Mouse (Mus musculus) ES-E14 (cell line): ENCODE measurements around the gene Midn. TPM values are rescaled to one million over a fixed set of nuclear protein-coding genes. Genes with fewer than 3 reads are reported as not detected.

Experiments used
- DNase-seq: peaks from one replicate; pipeline ENCODE4 v3.0.0-alpha.2; 2013; ENCODE audit warnings: low read depth, low spot score
- H3K27ac ChIP-seq: 2 replicates; pipeline ENCODE4 v1.5.1; 2012; ENCODE audit warnings: low read depth, mild to moderate bottlenecking, low read length, moderate library complexity, mixed read lengths; ENCODE audit not compliant: poor library complexity, insufficient read depth, severe bottlenecking
- H3K36me3 ChIP-seq: 2 replicates; pipeline ENCODE4 v1.6.1; 2012; ENCODE audit warnings: mild to moderate bottlenecking, low read length, moderate library complexity, mixed read lengths; ENCODE audit not compliant: control insufficient read depth, poor library complexity, insufficient read depth, severe bottlenecking
- H3K4me1 ChIP-seq, 2 experiments: fragments of 150-350 bp in 1 of 2; sonication (generic) in 1 of 2; 2 replicates each; pipeline ENCODE4 v1.6.1; 2012; ENCODE audit warnings: low read length in 2 of 2, mild to moderate bottlenecking in 1 of 2, mixed read lengths in 1 of 2; ENCODE audit not compliant: control insufficient read depth in 2 of 2, insufficient read depth in 2 of 2, poor library complexity in 1 of 2
- H3K4me3 ChIP-seq, 2 experiments: fragments of 150-350 bp in 1 of 2; sonication (generic) in 1 of 2; 2 replicates each; pipeline ENCODE4 v1.5.1; 2012; ENCODE audit warnings: low read length in 2 of 2, low read depth in 1 of 2, mild to moderate bottlenecking in 1 of 2, mixed read lengths in 1 of 2; ENCODE audit not compliant: insufficient read depth in 1 of 2, poor library complexity in 1 of 2, severe bottlenecking in 1 of 2
- H3K9ac ChIP-seq: 2 replicates; pipeline ENCODE4 v1.6.1; 2012; ENCODE audit warnings: low read depth, mild to moderate bottlenecking, low read length, mixed read lengths; ENCODE audit not compliant: poor library complexity, insufficient read depth, severe bottlenecking
- H3K9me3 ChIP-seq: fragments of 150-350 bp; sonication (generic); 2 replicates; pipeline ENCODE4 v1.6.1; 2012; ENCODE audit warnings: low read depth, mild to moderate bottlenecking, low read length; ENCODE audit not compliant: control insufficient read depth, insufficient read depth
- CHD2 ChIP-seq: IDR thresholded peaks from 2 replicates; pipeline ENCODE4 v1.6.1; 2014; ENCODE audit warnings: mild to moderate bottlenecking, low read depth, low read length, inconsistent platforms
- HCFC1 ChIP-seq: IDR thresholded peaks from 2 replicates; pipeline ENCODE4 v1.6.1; 2012; ENCODE audit warnings: low read length, inconsistent platforms, borderline replicate concordance; ENCODE audit not compliant: insufficient read depth
- MAFK ChIP-seq: IDR thresholded peaks from 2 replicates; pipeline ENCODE4 v1.6.1; 2014; ENCODE audit warnings: mild to moderate bottlenecking, low read depth, low read length, inconsistent platforms; ENCODE audit not compliant: insufficient read depth
- ZC3H11A ChIP-seq: IDR thresholded peaks from 2 replicates; pipeline ENCODE4 v1.6.1; 2012; ENCODE audit warnings: low read depth, mild to moderate bottlenecking, inconsistent platforms, low read length, borderline replicate concordance
- ZNF384 ChIP-seq: IDR thresholded peaks from 2 replicates; pipeline ENCODE4 v1.6.1; 2012; ENCODE audit warnings: low read depth, low read length, inconsistent platforms
- in situ Hi-C, 2 experiments: fragments of 600-800 bp; cut with MboI; formaldehyde crosslinking; loops; one replicate each; pipeline ENCODE4 v1.15.1; 2025; ENCODE audit warnings: low sequenced_read_pairs in 2 of 2, inconsistent platforms in 1 of 2; ENCODE audit not compliant: unreplicated experiment in 2 of 2
- total RNA-seq: library from RNA; depleted of rRNA; stranded (reverse); fragments of 300-350 nt; gene quantifications from 2 replicates; pipeline ENCODE4 v1.2.3, GENCODE M21; 2012

Midn gene
- total RNA-seq, 1 experiment, result 38.3 TPM

- Histone ChIP-seq H3K4me3 (no peak overlapping the region), H3K4me1 (0 out of 4 replicates have a peak, but pooled peaks cover 0 to 5% of the 10 kb centered on the region in 2 experiments), H3K9ac (no peak overlapping the region), H3K9me3 (no peaks in the 10 kb centered on the region), H3K36me3 (peaks cover 8% of the 10 kb centered on the region), H3K27ac (no peak overlapping the region)
- in situ Hi-C loops, result loop anchor here (5.0 to 10.0 kb wide), 3 partner anchors 68 to 198 kb away; partner anchors contain the start of gene Ndufs7 (in 2 of the 2)
- DNase-seq, result no peak
- TF ChIP-seq MAFK, result no peak
- TF ChIP-seq ZC3H11A, result no peak
- no peak for TF ChIP-seq HCFC1
- TF ChIP-seq ZNF384, result no peak
- TF ChIP-seq CHD2, result no peak
Measured at GRCm38 (mm10) chr10:80176270-80176834, 28.3 kb downstream of the Midn start.

GRCm38 (mm10) chr10:80177441-80178279 lies 29.6 kb downstream of the Midn start:
- no peak overlapping the region for H3K4me3 ChIP-seq
- H3K4me1 ChIP-seq, result 0 out of 4 replicates have a peak, but pooled peaks cover 0 to 5% of the 10 kb centered on the region in 2 experiments
- H3K36me3 ChIP-seq, result no peaks in the 10 kb centered on the region
- H3K9me3 ChIP-seq, result no peaks in the 10 kb centered on the region
- no peak overlapping the region for H3K27ac ChIP-seq
- no peak for TF ChIP-seq HCFC1
- TF ChIP-seq CHD2, result no peak
- no peak for TF ChIP-seq ZC3H11A
- no peak for TF ChIP-seq ZNF384
- TF ChIP-seq MAFK, result no peak
- DNase-seq, result no peak
- no peak overlapping the region for H3K9ac ChIP-seq
- in situ Hi-C loops, result loop anchor here (5.0 to 10.0 kb wide), 3 partner anchors 67 to 197 kb away; partner anchors contain the start of gene Ndufs7 (in 2 of the 2)

DNA sequence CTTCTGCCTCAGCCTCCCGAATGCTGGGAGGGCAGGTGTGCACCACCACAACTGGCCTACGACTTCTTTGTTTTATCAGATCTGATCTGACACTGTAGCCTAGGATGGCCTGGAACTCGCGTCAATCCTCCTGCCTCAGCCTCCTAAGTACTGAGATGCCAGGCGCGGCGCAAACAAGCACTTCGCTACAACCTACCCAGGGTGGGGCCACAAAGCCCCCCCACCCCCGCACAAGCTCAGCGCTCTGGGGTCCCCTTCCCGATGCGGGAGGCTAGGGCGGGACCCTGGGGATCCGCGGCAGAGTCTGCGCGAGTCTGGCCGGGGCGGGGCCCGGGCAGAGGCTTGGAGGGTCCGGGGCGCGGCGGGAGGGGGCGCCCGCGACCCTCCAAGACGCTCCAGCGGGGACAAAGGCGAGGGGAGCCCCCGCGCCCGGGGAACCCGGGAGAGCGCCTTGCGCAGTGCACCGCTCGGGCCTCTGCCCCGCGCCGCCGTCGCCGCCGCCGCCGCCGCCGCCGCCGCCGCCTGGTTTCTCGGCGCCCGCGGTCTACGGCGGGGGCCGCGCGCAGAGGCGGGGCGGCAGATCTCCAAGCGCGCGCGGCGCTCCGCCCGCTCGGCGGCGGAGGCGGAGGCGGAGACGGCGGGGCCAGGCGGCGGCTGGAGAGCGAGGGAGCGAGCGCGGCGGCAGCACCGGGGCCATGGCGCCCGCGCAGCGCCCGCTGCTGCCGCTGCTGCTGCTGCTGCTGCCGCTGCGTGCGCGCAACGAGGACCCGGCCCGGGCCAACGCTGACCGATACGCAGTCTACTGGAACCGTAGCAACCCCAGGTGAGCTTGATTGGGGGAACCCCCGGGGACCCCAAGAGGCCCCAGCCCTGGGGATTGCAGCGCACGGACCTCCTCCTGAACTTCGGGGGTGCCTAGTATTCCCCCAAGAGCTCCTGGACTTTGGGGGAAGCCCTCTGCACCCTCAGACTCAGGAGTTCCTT lies 31.3 kb downstream of the Midn start, which contains the start of gene Efna2:
TSS of gene Efna2 (plus strand) at position 415 of the 984 bp plus-strand sequence.
- no peak within 1 kb of the TSS for H3K27ac ChIP-seq
- H3K9ac ChIP-seq, result peak within 1 kb of the TSS; percentile 79
- no peak for DNase-seq
- no peaks in the 10 kb centered on the region for H3K9me3 ChIP-seq
- in situ Hi-C loops, result loop anchor here (5.0 to 10.0 kb wide), 3 partner anchors 65 to 195 kb away; partner anchors contain the start of gene Ndufs7 (in 2 of the 2)
- 0 out of 4 replicates have a peak, but pooled peaks cover 0 to 4% of the 10 kb centered on the region in 2 experiments for H3K4me1 ChIP-seq
- no peaks in the 10 kb centered on the region for H3K36me3 ChIP-seq
- TF ChIP-seq ZNF384 (no peak), HCFC1 (0 out of 2 replicates have a peak, but pooled peaks have one; percentile 39)
- peak within 1 kb of the TSS; percentile 84 to 86 for H3K4me3 ChIP-seq

- no peak for DNase-seq
- Histone ChIP-seq H3K9ac (peak overlapping the region; percentile 79; the same call in 1 of the 2 replicates), H3K36me3 (no peaks in the 10 kb centered on the region), H3K4me3 (peak overlapping the region; percentile 84 to 86; a peak in 1 of 4 replicates), H3K4me1 (peaks cover 0 to 5% of the 10 kb centered on the region in 2 experiments; a peak in 1 of 4 replicates), H3K27ac (no peak overlapping the region), H3K9me3 (no peaks in the 10 kb centered on the region)
- in situ Hi-C loops, result no loop called here
- TF ChIP-seq MAFK (no peak), CHD2 (no peak), HCFC1 (no peak), ZC3H11A (no peak)
Measured at GRCm38 (mm10) chr10:80180288-80180687, 32.2 kb downstream of the Midn start.
